Comparison of ENCODE assay signal across 28 mouse cellular contexts in genomic region chr11:104148787-104149186, GRCm38 (mm10). TPM values are rescaled to one million over a fixed set of nuclear protein-coding genes. Genes with fewer than 3 reads are reported as not detected.
DNase-seq lines count a peak whose midpoint lies in the region; ATAC-seq and TF ChIP-seq lines count a peak whose summit lies in the region.
"Had no signal": no experiment of that assay in that cellular context is flagged by ENCODE, and none has a peak within 500 bp of the region (broad histone marks: within the 10 kb centered on the region; RNA-seq: fewer than 3 reads in every experiment).

No protein-coding gene starts in this region.

- no peaks in the 10 kb centered on the region for H3K27me3 ChIP-seq in intestine, embryonic 16.5 days (replicated peaks; ENCODE audit: control insufficient read depth, insufficient read depth, low read length)

- no peak for TF ChIP-seq POLR2A in lung, adult 2 months (IDR thresholded peaks at IDR 0.05; ENCODE audit: borderline replicate concordance, extremely low read depth, low read depth, low read length)

- no peak overlapping the region for H3K9ac ChIP-seq in intestine, embryonic 16.5 days (ENCODE audit: low read depth, low read length)
- H3K9ac ChIP-seq: embryonic facial prominence, embryonic 13.5 days; forebrain, embryonic 12.5 days; heart, embryonic 15.5 days; hindbrain, embryonic 14.5 days had no signal

- no peak for DNase-seq in cerebellum, postnatal 4 days (ENCODE audit: low spot score in 2 of 2)
- peak; percentile 85 for DNase-seq in cerebellum, adult 11-12 months
- peak; percentile 83 for DNase-seq in cerebellum, adult 9-10 months
- peak; percentile 77 to 78 for DNase-seq in cerebellum, postnatal 25 days
- DNase-seq in lung, adult 2 months, result no peak
- DNase-seq: adrenal gland, adult 8-10 months; adrenal gland, postnatal 36 days; B cell, adult 2 months; gastrocnemius, postnatal 10 days; heart, adult 2 months had no signal

- no peaks in the 10 kb centered on the region for H3K9me3 ChIP-seq in intestine, embryonic 16.5 days (ENCODE audit: control insufficient read depth, low read length)
- H3K9me3 ChIP-seq: embryonic facial prominence, embryonic 13.5 days; forebrain, embryonic 12.5 days; G1E; heart, embryonic 15.5 days; hindbrain, embryonic 10.5 days had no signal

- H3K27ac ChIP-seq in intestine, embryonic 16.5 days (ENCODE audit: low read length), result no peak overlapping the region
- H3K27ac ChIP-seq: embryonic facial prominence, embryonic 13.5 days; forebrain, embryonic 12.5 days; heart, adult 2 months; heart, embryonic 15.5 days; hindbrain, embryonic 10.5 days; hindbrain, embryonic 14.5 days had no signal

- H3K4me1 ChIP-seq in lung, adult 2 months (ENCODE audit: control insufficient read depth, insufficient read depth, low read length), result no peaks in the 10 kb centered on the region
- H3K4me1 ChIP-seq in intestine, embryonic 16.5 days (ENCODE audit: control insufficient read depth, insufficient read depth, low read length), result no peaks in the 10 kb centered on the region
- H3K4me1 ChIP-seq: embryonic facial prominence, embryonic 13.5 days; heart, embryonic 15.5 days had no signal

- H3K4me2 ChIP-seq in intestine, embryonic 16.5 days (ENCODE audit: low read depth, low read length), result no peak overlapping the region
- H3K4me2 ChIP-seq: embryonic facial prominence, embryonic 13.5 days; forebrain, embryonic 12.5 days; heart, embryonic 11.5 days; heart, embryonic 15.5 days; hindbrain, embryonic 14.5 days had no signal

- WGBS in lung, adult 2 months, result 72% methylated on average over 7 of the region's 7 CpGs
- 83% methylated on average over 7 of the region's 7 CpGs for WGBS in intestine, embryonic 16.5 days

- no peak overlapping the region for H3K4me3 ChIP-seq in lung, adult 2 months (replicated peaks; ENCODE audit: extremely low read depth, low read depth, low read length)
- H3K4me3 ChIP-seq in intestine, embryonic 16.5 days (ENCODE audit: low read length), result no peak overlapping the region
- H3K4me3 ChIP-seq: embryonic facial prominence, embryonic 13.5 days; forebrain, embryonic 12.5 days; heart, adult 2 months; heart, embryonic 15.5 days; hindbrain, embryonic 10.5 days had no signal

- ATAC-seq in cerebellum, adult (ENCODE audit: insufficient number of reproducible peaks, low FRiP score, low TSS enrichment), result peak; percentile 46; the same call in 1 of the 2 replicates
- ATAC-seq in intestine, embryonic 16.5 days, result no peak
- ATAC-seq in megakaryocyte, adult 5-6 weeks (ENCODE audit: poor library complexity, severe bottlenecking), result no peak
- ATAC-seq: CD4-positive, CD25-positive, alpha-beta regulatory T cell, adult 4 months; forebrain, embryonic 16.5 days; intestine, postnatal 0 days had no signal

- no peak for TF ChIP-seq CTCF in lung, adult 2 months (IDR thresholded peaks at IDR 0.05; ENCODE audit: insufficient read depth, low read length)

- no peaks in the 10 kb centered on the region for H3K36me3 ChIP-seq in intestine, embryonic 16.5 days (ENCODE audit: control insufficient read depth, insufficient read depth, low read length)
- H3K36me3 ChIP-seq: embryonic facial prominence, embryonic 13.5 days; forebrain, embryonic 12.5 days; G1E; heart, embryonic 15.5 days; hindbrain, embryonic 10.5 days had no signal

RNA-seq across cellular contexts. Expression of gene Crhr1, which starts 16.1 kb away (rescaled TPM):
- polyA plus RNA-seq in lung, adult 2 months (2012; rRNA removed), result not detected in 2 replicates
- polyA plus RNA-seq in intestine, embryonic 16.5 days (2015; fragmentation: Nextera tagmentation; extraction: Ambion mirVana), result 0.12 TPM in 1 of 2 replicates, not detected in the other
- total RNA-seq in megakaryocyte, adult 5-6 weeks (2015), result not detected in 2 replicates
- total RNA-seq in megakaryocyte, adult 5-6 weeks (2017), result not detected in 2 replicates
- total RNA-seq: G1E; gastrocnemius, postnatal 4 days; heart, adult 2 months; heart, postnatal 25 days had no signal
- polyA plus RNA-seq: CD4-positive, CD25-positive, alpha-beta regulatory T cell, adult 4 months; G1E; heart, adult 2 months; heart, embryonic 11.5 days; heart, embryonic 15.5 days; intestine, postnatal 0 days had no signal

RNA-seq across cellular contexts. Expression of gene Sppl2c, which starts 37.3 kb away (rescaled TPM):
- polyA plus RNA-seq in lung, adult 2 months (2012; rRNA removed), result 0.05 TPM in 1 of 2 replicates, not detected in the other
- not detected in 2 replicates for polyA plus RNA-seq in intestine, embryonic 16.5 days (2015; fragmentation: Nextera tagmentation; extraction: Ambion mirVana)
- not detected in 2 replicates for total RNA-seq in megakaryocyte, adult 5-6 weeks (2015)
- not detected in 2 replicates for total RNA-seq in megakaryocyte, adult 5-6 weeks (2017)
- total RNA-seq: adrenal gland, adult 8-10 months; adrenal gland, postnatal 36 days; gastrocnemius, postnatal 10 days; gastrocnemius, postnatal 4 days; heart, adult 2 months; heart, postnatal 25 days had no signal
- polyA plus RNA-seq: brain, embryonic 14.5 days; CD4-positive, CD25-positive, alpha-beta regulatory T cell, adult 4 months; cortical plate, adult 2 months; embryonic facial prominence, embryonic 13.5 days; forebrain, embryonic 12.5 days; forebrain, embryonic 16.5 days; frontal cortex, adult 2 months; G1E; heart, embryonic 11.5 days; heart, embryonic 15.5 days; hindbrain, embryonic 10.5 days; hindbrain, embryonic 14.5 days; intestine, postnatal 0 days had no signal

Comparison
In these comparisons a context has a peak if more than half of its experiments do, and no peak if none do; other contexts are left out.
1. DNase-seq: peak in cerebellum, adult 11-12 months (single experiment), cerebellum, adult 9-10 months (single experiment) and cerebellum, postnatal 25 days (2 of 2); none in cerebellum, postnatal 4 days (0 of 2) and lung, adult 2 months (single experiment).